Mouse (Mus musculus) embryonic facial prominence, embryonic 14.5 days (tissue): ENCODE data around the gene Ddah1. TPM values are rescaled to one million over a fixed set of nuclear protein-coding genes. Genes with fewer than 3 reads are reported as not detected.

Experiments used
- ATAC-seq: fragments of 200-750 bp; cut with Nextera tagmentation; 2 replicates; pipeline ENCODE4 v1.8.0; 2017; ENCODE audit warnings: low read depth, moderate number of reproducible peaks, moderate TSS enrichment
- DNase-seq: peaks from one replicate; pipeline ENCODE4 v3.0.0-alpha.2; 2015; ENCODE audit warnings: low spot score
- H3K27ac ChIP-seq: fragments of 300-500 bp; sonication (generic); replicated peaks from 2 replicates; pipeline ENCODE4 v1.5.1; 2014; ENCODE audit warnings: low read depth, mild to moderate bottlenecking, low read length, moderate library complexity
- H3K27me3 ChIP-seq: fragments of 300-500 bp; sonication (generic); replicated peaks from 2 replicates; pipeline ENCODE4 v1.6.1; 2014; ENCODE audit warnings: low read length; ENCODE audit not compliant: control insufficient read depth, insufficient read depth
- H3K36me3 ChIP-seq: fragments of 300-500 bp; sonication (generic); 2 replicates; pipeline ENCODE4 v1.6.1; 2014; ENCODE audit warnings: low read length, mixed read lengths; ENCODE audit not compliant: control insufficient read depth, insufficient read depth
- H3K4me1 ChIP-seq: fragments of 300-500 bp; sonication (generic); 2 replicates; pipeline ENCODE4 v1.6.1; 2014; ENCODE audit warnings: antibody characterized with exemption, low read length; ENCODE audit not compliant: control insufficient read depth, insufficient read depth
- H3K4me2 ChIP-seq: fragments of 300-500 bp; sonication (generic); 2 replicates; pipeline ENCODE4 v1.6.1; 2014; ENCODE audit warnings: low read depth, mild to moderate bottlenecking, low read length, moderate library complexity, mixed read lengths
- H3K4me3 ChIP-seq: fragments of 300-500 bp; sonication (generic); 2 replicates; pipeline ENCODE4 v1.5.1; 2014; ENCODE audit warnings: low read depth, mild to moderate bottlenecking, low read length
- H3K9ac ChIP-seq: fragments of 300-500 bp; sonication (generic); 2 replicates; pipeline ENCODE4 v1.6.1; 2014; ENCODE audit warnings: low read depth, mild to moderate bottlenecking, low read length, moderate library complexity, mixed read lengths
- H3K9me3 ChIP-seq: fragments of 300-500 bp; sonication (generic); 2 replicates; pipeline ENCODE4 v1.6.1; 2016; ENCODE audit warnings: low read length; ENCODE audit not compliant: control insufficient read depth
- WGBS: fragments of 180-500 bp; shearing (Covaris S2); extraction: QIAGEN DNeasy Blood & Tissue Kit; methylation state at CpG from one replicate; pipeline ENCODE4 v1.1.7; 2014; 5-methylcytosine and 5-hydroxymethylcytosine counted together
- polyA plus RNA-seq: library from polyadenylated mRNA; unstranded; fragments of >200 nt; fragmentation: Nextera tagmentation; extraction: Ambion mirVana; gene quantifications from 2 replicates; pipeline ENCODE4 v1.2.1, GENCODE M21; 2014

Ddah1 gene
- polyA plus RNA-seq, 1 experiment from 2014 or later: 50.9 TPM

- no peak overlapping the region for H3K4me2 ChIP-seq
- H3K9me3 ChIP-seq: peaks cover 5% of the 10 kb centered on the region; the same call in 1 of the 2 replicates
- H3K36me3 ChIP-seq: no peaks in the 10 kb centered on the region
- H3K4me3 ChIP-seq: no peak overlapping the region
- no peak overlapping the region for H3K27ac ChIP-seq
- no peak for ATAC-seq
- no peak overlapping the region for H3K9ac ChIP-seq
- WGBS: 69% methylated on average over 3 of the region's 3 CpGs
- no peak for DNase-seq
- H3K4me1 ChIP-seq: no peaks in the 10 kb centered on the region; the same call in 1 of the 2 replicates
- H3K27me3 ChIP-seq: no peaks in the 10 kb centered on the region
Measured at GRCm38 (mm10) chr3:145790233-145790632, 31.8 kb downstream of the Ddah1 start.

GRCm38 (mm10) chr3:145790709-145791108, 32.2 kb downstream of the Ddah1 start:
- Histone ChIP-seq H3K4me3 (no peak overlapping the region), H3K36me3 (no peaks in the 10 kb centered on the region), H3K9me3 (peaks cover 5% of the 10 kb centered on the region; the same call in 1 of the 2 replicates), H3K4me1 (peaks cover 4% of the 10 kb centered on the region), H3K9ac (no peak overlapping the region), H3K4me2 (no peak overlapping the region), H3K27me3 (no peaks in the 10 kb centered on the region), H3K27ac (no peak overlapping the region)
- ATAC-seq (no peak; the same call in 1 of the 2 replicates), DNase-seq (no peak)
- WGBS: 67% methylated on average over 4 of the region's 4 CpGs

GRCm38 (mm10) chr3:145794355-145794754, 35.9 kb downstream of the Ddah1 start:
- ATAC-seq: no peak
- WGBS: 67% methylated on average over 10 of the region's 10 CpGs

GRCm38 (mm10) chr3:145795896-145796295, 37.4 kb downstream of the Ddah1 start:
- Histone ChIP-seq H3K4me1 (peaks cover 23% of the 10 kb centered on the region), H3K9me3 (peaks cover 5% of the 10 kb centered on the region; the same call in 1 of the 2 replicates), H3K27me3 (no peaks in the 10 kb centered on the region), H3K27ac (peak overlapping the region; percentile 75), H3K9ac (no peak overlapping the region), H3K4me3 (no peak overlapping the region), H3K4me2 (no peak overlapping the region), H3K36me3 (no peaks in the 10 kb centered on the region)
- DNase-seq (peak; percentile 64), ATAC-seq (peak; percentile 50; the same call in 1 of the 2 replicates)
- WGBS: 47% methylated on average over 7 of the region's 7 CpGs

More at GRCm38 (mm10) chr3:145794355-145794754, 35.9 kb downstream of the Ddah1 start:
- peaks cover 21% of the 10 kb centered on the region for H3K4me1 ChIP-seq
- no peak for DNase-seq
- peaks cover 5% of the 10 kb centered on the region; the same call in 1 of the 2 replicates for H3K9me3 ChIP-seq
- H3K4me2 ChIP-seq: no peak overlapping the region
- no peak overlapping the region for H3K9ac ChIP-seq
- H3K36me3 ChIP-seq: no peaks in the 10 kb centered on the region
- H3K27me3 ChIP-seq: no peaks in the 10 kb centered on the region
- H3K4me3 ChIP-seq: no peak overlapping the region
- H3K27ac ChIP-seq: no peak overlapping the region

- DNase-seq (no peak), ATAC-seq (no peak)
- no peaks in the 10 kb centered on the region for H3K27me3 ChIP-seq
- H3K4me1 ChIP-seq: peaks cover 23% of the 10 kb centered on the region
- no peak overlapping the region for H3K27ac ChIP-seq
- peaks cover 5% of the 10 kb centered on the region; the same call in 1 of the 2 replicates for H3K9me3 ChIP-seq
- no peak overlapping the region for H3K4me2 ChIP-seq
- no peak overlapping the region for H3K9ac ChIP-seq
- 73% methylated on average over 10 of the region's 10 CpGs for WGBS
- no peak overlapping the region for H3K4me3 ChIP-seq
- no peaks in the 10 kb centered on the region for H3K36me3 ChIP-seq
Measured at GRCm38 (mm10) chr3:145798042-145798441, 39.6 kb downstream of the Ddah1 start.

GRCm38 (mm10) chr3:145798751-145799188, 40.3 kb downstream of the Ddah1 start:
- no peak overlapping the region for H3K9ac ChIP-seq
- ATAC-seq (no peak), DNase-seq (no peak)
- no peak overlapping the region for H3K4me3 ChIP-seq
- no peak overlapping the region for H3K4me2 ChIP-seq
- WGBS: 28% methylated on average over 6 of the region's 6 CpGs
- H3K27me3 ChIP-seq: no peaks in the 10 kb centered on the region
- peaks cover 2% of the 10 kb centered on the region; the same call in 1 of the 2 replicates for H3K9me3 ChIP-seq
- peaks cover 23% of the 10 kb centered on the region for H3K4me1 ChIP-seq
- H3K36me3 ChIP-seq: no peaks in the 10 kb centered on the region
- H3K27ac ChIP-seq: no peak overlapping the region

GRCm38 (mm10) chr3:145799365-145799764, 40.9 kb downstream of the Ddah1 start:
- DNase-seq (no peak), ATAC-seq (no peak)
- H3K4me3 ChIP-seq: no peak overlapping the region
- H3K9me3 ChIP-seq: no peaks in the 10 kb centered on the region
- WGBS: 65% methylated on average over 3 of the region's 3 CpGs
- peaks cover 23% of the 10 kb centered on the region for H3K4me1 ChIP-seq
- H3K36me3 ChIP-seq: no peaks in the 10 kb centered on the region
- no peak overlapping the region for H3K27ac ChIP-seq
- no peak overlapping the region for H3K9ac ChIP-seq
- H3K4me2 ChIP-seq: no peak overlapping the region
- no peaks in the 10 kb centered on the region for H3K27me3 ChIP-seq

GRCm38 (mm10) chr3:145802106-145802505, 43.6 kb downstream of the Ddah1 start:
- Histone ChIP-seq H3K27me3 (no peaks in the 10 kb centered on the region), H3K36me3 (no peaks in the 10 kb centered on the region), H3K27ac (peak overlapping the region; percentile 31; the same call in 1 of the 2 replicates), H3K4me2 (no peak overlapping the region), H3K4me3 (no peak overlapping the region), H3K9me3 (no peaks in the 10 kb centered on the region), H3K9ac (no peak overlapping the region), H3K4me1 (peaks cover 20% of the 10 kb centered on the region)
- 41% methylated on average over 6 of the region's 6 CpGs for WGBS
- DNase-seq (peak; percentile 79), ATAC-seq (no peak)

GRCm38 (mm10) chr3:145805848-145806247, 47.4 kb downstream of the Ddah1 start:
- no peak for DNase-seq
- no peak overlapping the region for H3K4me2 ChIP-seq
- no peaks in the 10 kb centered on the region for H3K9me3 ChIP-seq
- no peak overlapping the region for H3K9ac ChIP-seq
- H3K4me3 ChIP-seq: no peak overlapping the region
- H3K27me3 ChIP-seq: no peaks in the 10 kb centered on the region
- no peak for ATAC-seq
- no peaks in the 10 kb centered on the region for H3K36me3 ChIP-seq
- 0 out of 2 replicates have a peak, but pooled peaks cover 3% of the 10 kb centered on the region for H3K4me1 ChIP-seq
- WGBS: 21% methylated on average over 4 of the region's 4 CpGs
- H3K27ac ChIP-seq: no peak overlapping the region
